Mouse (Mus musculus): ENCODE measurements around the gene Enthd1. TPM values are rescaled to one million over a fixed set of nuclear protein-coding genes. Genes with fewer than 3 reads are reported as not detected.
A peak's percentile ranks its signal among the peaks of the same experiment; 100 is the strongest.

The Enthd1 gene
- total RNA-seq, 2 experiments from 2014 or later = not detected

- intact Hi-C loops (cut with DNase I) = no loop called here
- DNase-seq = no peak
Observed at GRCm38 (mm10) chr15:80575817-80576370, 10.9 kb upstream of the Enthd1 start.

- intact Hi-C loops (cut with DNase I) = no loop called here
- DNase-seq = no peak
Observed at GRCm38 (mm10) chr15:80574211-80575040, 9.5 kb upstream of the Enthd1 start.

- DNase-seq = no peak
- intact Hi-C loops (cut with DNase I) = no loop called here
Observed at GRCm38 (mm10) chr15:80572811-80573520, 8.0 kb upstream of the Enthd1 start.

- peak; percentile 8 to 10 for DNase-seq
- intact Hi-C loops (cut with DNase I) = no loop called here
Observed at GRCm38 (mm10) chr15:80572291-80572690, 7.3 kb upstream of the Enthd1 start, which contains the start of gene Grap2. Gene Grap2 (plus strand): TSS chr15:80572594.

GRCm38 (mm10) chr15:80571611-80572010 lies 6.7 kb upstream of the Enthd1 start:
- intact Hi-C loops (cut with DNase I) = no loop called here
- no peak for DNase-seq

- intact Hi-C loops (cut with DNase I) = no loop called here
Observed at GRCm38 (mm10) chr15:80570226-80570625, 5.3 kb upstream of the Enthd1 start.

GRCm38 (mm10) chr15:80569205-80569604 lies 4.2 kb upstream of the Enthd1 start:
- intact Hi-C loops (cut with DNase I) = no loop called here
- DNase-seq = no peak

More at GRCm38 (mm10) chr15:80570226-80570625, 5.3 kb upstream of the Enthd1 start:
- DNase-seq = no peak

GRCm38 (mm10) chr15:80567731-80568130 lies 2.8 kb upstream of the Enthd1 start:
- no peak for DNase-seq
- intact Hi-C loops (cut with DNase I) = no loop called here

GRCm38 (mm10) chr15:80567139-80567538 lies 2.2 kb upstream of the Enthd1 start:
- intact Hi-C loops (cut with DNase I) = no loop called here
- no peak for DNase-seq

- DNase-seq = no peak
- intact Hi-C loops (cut with DNase I) = no loop called here
Observed at GRCm38 (mm10) chr15:80566696-80567095, 1.7 kb upstream of the Enthd1 start.

GRCm38 (mm10) chr15:80563634-80564208 lies 1.2 kb downstream of the Enthd1 start:
- intact Hi-C loops (cut with DNase I) = no loop called here
- DNase-seq = no peak

- intact Hi-C loops (cut with DNase I) = no loop called here
- DNase-seq = no peak
Observed at GRCm38 (mm10) chr15:80562446-80562845, 2.5 kb downstream of the Enthd1 start.

- no peak for DNase-seq
- intact Hi-C loops (cut with DNase I) = no loop called here
Observed at GRCm38 (mm10) chr15:80560646-80561580, 4.0 kb downstream of the Enthd1 start.

- no peak for DNase-seq
- intact Hi-C loops (cut with DNase I) = no loop called here
Observed at GRCm38 (mm10) chr15:80559978-80560377, 5.0 kb downstream of the Enthd1 start.

GRCm38 (mm10) chr15:80559534-80559933 lies 5.4 kb downstream of the Enthd1 start:
- intact Hi-C loops (cut with DNase I) = no loop called here

GRCm38 (mm10) chr15:80557745-80558144 lies 7.2 kb downstream of the Enthd1 start:
- intact Hi-C loops (cut with DNase I) = no loop called here
- DNase-seq = no peak

More at GRCm38 (mm10) chr15:80559534-80559933, 5.4 kb downstream of the Enthd1 start:
- no peak for DNase-seq

GRCm38 (mm10) chr15:80556021-80556420 lies 8.9 kb downstream of the Enthd1 start:
- no peak for DNase-seq
- intact Hi-C loops (cut with DNase I) = no loop called here

- intact Hi-C loops (cut with DNase I) = no loop called here
- no peak for DNase-seq
Observed at GRCm38 (mm10) chr15:80554860-80555822, 9.8 kb downstream of the Enthd1 start.

GRCm38 (mm10) chr15:80545430-80545829 lies 19.5 kb downstream of the Enthd1 start:
- intact Hi-C loops (cut with DNase I) = no loop called here
- no peak for DNase-seq
